Mouse (Mus musculus) limb, embryonic 11.5 days (tissue): ENCODE data around the gene Dmrta1. TPM values are rescaled to one million over a fixed set of nuclear protein-coding genes. Genes with fewer than 3 reads are reported as not detected.

ENCODE experiments used
- ATAC-seq: fragments of 200-750 bp; cut with Nextera tagmentation; 2 replicates; pipeline ENCODE4 v1.8.0; 2017; ENCODE audit warnings: low read depth; ENCODE audit not compliant: insufficient number of reproducible peaks, low FRiP score, low TSS enrichment
- DNase-seq: peaks from one replicate; pipeline ENCODE4 v3.0.0-alpha.2; 2015; ENCODE audit warnings: low spot score
- H3K27ac ChIP-seq: fragments of 300-500 bp; sonication (generic); replicated peaks from 2 replicates; pipeline ENCODE4 v1.5.1; 2014; ENCODE audit warnings: low read depth, mild to moderate bottlenecking, low read length
- H3K27me3 ChIP-seq: fragments of 300-500 bp; sonication (generic); 2 replicates; pipeline ENCODE4 v1.6.1; 2014; ENCODE audit warnings: mild to moderate bottlenecking, low read length, mixed read lengths; ENCODE audit not compliant: control insufficient read depth, insufficient read depth
- H3K36me3 ChIP-seq: fragments of 300-500 bp; sonication (generic); 2 replicates; pipeline ENCODE4 v1.6.1; 2014; ENCODE audit warnings: mild to moderate bottlenecking, low read length, moderate library complexity, mixed read lengths; ENCODE audit not compliant: control insufficient read depth, insufficient read depth
- H3K4me1 ChIP-seq: fragments of 300-500 bp; sonication (generic); 2 replicates; pipeline ENCODE4 v1.6.1; 2014; ENCODE audit warnings: low read length, mixed read lengths; ENCODE audit not compliant: control insufficient read depth, insufficient read depth
- H3K4me2 ChIP-seq: fragments of 300-500 bp; sonication (generic); 2 replicates; pipeline ENCODE4 v1.6.1; 2014; ENCODE audit warnings: low read depth, mild to moderate bottlenecking, moderate library complexity; ENCODE audit not compliant: severe bottlenecking
- H3K4me3 ChIP-seq: fragments of 300-500 bp; sonication (generic); 2 replicates; pipeline ENCODE4 v1.5.1; 2014; ENCODE audit warnings: low read depth, low read length
- H3K9ac ChIP-seq: fragments of 300-500 bp; sonication (generic); 2 replicates; pipeline ENCODE4 v1.6.1; 2014; ENCODE audit warnings: mild to moderate bottlenecking, low read length
- H3K9me3 ChIP-seq: fragments of 300-500 bp; sonication (generic); 2 replicates; pipeline ENCODE4 v1.6.1; 2016; ENCODE audit warnings: low read length; ENCODE audit not compliant: control insufficient read depth
- WGBS: fragments of 180-500 bp; shearing (Covaris S2); extraction: QIAGEN DNeasy Blood & Tissue Kit; methylation state at CpG from one replicate; pipeline ENCODE4 v1.1.7; 2014; 5-methylcytosine and 5-hydroxymethylcytosine counted together
- polyA plus RNA-seq: library from polyadenylated mRNA; unstranded; fragments of >200 nt; fragmentation: Nextera tagmentation; extraction: Ambion mirVana; gene quantifications from 2 replicates; pipeline ENCODE4 v1.2.1, GENCODE M21; 2014

Gene Dmrta1
- polyA plus RNA-seq, 1 experiment from 2014 or later: 0.99 TPM

- ATAC-seq (no peak), DNase-seq (no peak)
- Histone ChIP-seq H3K9ac (no peak overlapping the region), H3K4me3 (no peak overlapping the region), H3K27me3 (no peaks in the 10 kb centered on the region), H3K9me3 (no peaks in the 10 kb centered on the region), H3K27ac (no peak overlapping the region), H3K36me3 (no peaks in the 10 kb centered on the region), H3K4me2 (no peak overlapping the region), H3K4me1 (no peaks in the 10 kb centered on the region)
- WGBS: 84% methylated on average over 2 of the region's 2 CpGs
Observed at GRCm38 (mm10) chr4:89663406-89663805, 15.8 kb upstream of the Dmrta1 start.

GRCm38 (mm10) chr4:89674711-89675110, 4.5 kb upstream of the Dmrta1 start:
- WGBS: 81% methylated on average over 3 of the region's 3 CpGs
- no peak for DNase-seq

GRCm38 (mm10) chr4:89677903-89678302, 1.3 kb upstream of the Dmrta1 start:
- no peak overlapping the region for H3K9ac ChIP-seq
- no peak for ATAC-seq
- H3K4me3 ChIP-seq: no peak overlapping the region
- H3K27ac ChIP-seq: no peak overlapping the region
- DNase-seq: no peak
- no peaks in the 10 kb centered on the region for H3K9me3 ChIP-seq
- H3K36me3 ChIP-seq: no peaks in the 10 kb centered on the region
- no peaks in the 10 kb centered on the region for H3K4me1 ChIP-seq
- H3K4me2 ChIP-seq: no peak overlapping the region
- 62% methylated on average over 7 of the region's 7 CpGs for WGBS
- H3K27me3 ChIP-seq: no peaks in the 10 kb centered on the region

More at GRCm38 (mm10) chr4:89674711-89675110, 4.5 kb upstream of the Dmrta1 start:
- no peak for ATAC-seq
- no peak overlapping the region for H3K4me3 ChIP-seq
- H3K27me3 ChIP-seq: no peaks in the 10 kb centered on the region
- no peaks in the 10 kb centered on the region for H3K36me3 ChIP-seq
- H3K9ac ChIP-seq: no peak overlapping the region
- no peaks in the 10 kb centered on the region for H3K4me1 ChIP-seq
- H3K9me3 ChIP-seq: no peaks in the 10 kb centered on the region
- H3K4me2 ChIP-seq: no peak overlapping the region
- H3K27ac ChIP-seq: no peak overlapping the region

- no peak for ATAC-seq
- no peak for DNase-seq
- Histone ChIP-seq H3K36me3 (no peaks in the 10 kb centered on the region), H3K9me3 (no peaks in the 10 kb centered on the region), H3K27me3 (no peaks in the 10 kb centered on the region), H3K27ac (no peak overlapping the region), H3K4me1 (no peaks in the 10 kb centered on the region), H3K9ac (no peak overlapping the region), H3K4me2 (no peak overlapping the region), H3K4me3 (no peak overlapping the region)
- 37% methylated on average over 5 of the region's 5 CpGs for WGBS
Observed at GRCm38 (mm10) chr4:89678713-89679112, 523 bp upstream of the Dmrta1 start.

GRCm38 (mm10) chr4:89687961-89688803, 8.9 kb downstream of the Dmrta1 start:
- peak overlapping the region; percentile 54 for H3K4me3 ChIP-seq
- no peaks in the 10 kb centered on the region for H3K9me3 ChIP-seq
- peak; percentile 66 for DNase-seq
- H3K4me2 ChIP-seq: peak overlapping the region; percentile 82
- no peaks in the 10 kb centered on the region for H3K4me1 ChIP-seq
- no peak overlapping the region for H3K27ac ChIP-seq
- peaks cover 22% of the 10 kb centered on the region for H3K27me3 ChIP-seq
- ATAC-seq: peak; percentile 77
- H3K9ac ChIP-seq: peak overlapping the region; percentile 49
- H3K36me3 ChIP-seq: no peaks in the 10 kb centered on the region
- under 1% methylated on average over 78 of the region's 78 CpGs for WGBS

- Histone ChIP-seq H3K4me2 (peak overlapping the region; percentile 82), H3K36me3 (no peaks in the 10 kb centered on the region), H3K4me3 (peak overlapping the region; percentile 54), H3K27me3 (peaks cover 22% of the 10 kb centered on the region), H3K9me3 (no peaks in the 10 kb centered on the region), H3K4me1 (no peaks in the 10 kb centered on the region), H3K9ac (peak overlapping the region; percentile 49; the same call in 1 of the 2 replicates), H3K27ac (no peak overlapping the region)
- 2% methylated on average over 16 of the region's 16 CpGs for WGBS
- no peak for ATAC-seq
- DNase-seq: peak; percentile 64
Observed at GRCm38 (mm10) chr4:89688804-89689497, 9.7 kb downstream of the Dmrta1 start.

GRCm38 (mm10) chr4:89691936-89692335, 12.7 kb downstream of the Dmrta1 start:
- H3K9ac ChIP-seq: no peak overlapping the region
- H3K4me2 ChIP-seq: no peak overlapping the region
- H3K4me1 ChIP-seq: no peaks in the 10 kb centered on the region
- no peak overlapping the region for H3K4me3 ChIP-seq
- H3K27ac ChIP-seq: no peak overlapping the region
- no peaks in the 10 kb centered on the region for H3K36me3 ChIP-seq
- peaks cover 22% of the 10 kb centered on the region for H3K27me3 ChIP-seq
- WGBS: 86% methylated on average over 6 of the region's 6 CpGs
- ATAC-seq: no peak
- H3K9me3 ChIP-seq: no peaks in the 10 kb centered on the region
- no peak for DNase-seq

- H3K9ac ChIP-seq: no peak overlapping the region
- H3K27me3 ChIP-seq: peaks cover 18% of the 10 kb centered on the region
- ATAC-seq (no peak), DNase-seq (no peak)
- H3K4me3 ChIP-seq: no peak overlapping the region
- H3K4me1 ChIP-seq: no peaks in the 10 kb centered on the region
- WGBS: 27% methylated on average over 1 of the region's 1 CpGs
- H3K4me2 ChIP-seq: no peak overlapping the region
- H3K36me3 ChIP-seq: no peaks in the 10 kb centered on the region
- no peak overlapping the region for H3K27ac ChIP-seq
- no peaks in the 10 kb centered on the region for H3K9me3 ChIP-seq
Observed at GRCm38 (mm10) chr4:89692780-89693179, 13.5 kb downstream of the Dmrta1 start.
